In genomic region chr17:29270148-29270698, GRCm38 (mm10) we compare ENCODE assay signal across 10 mouse cellular contexts. TPM values are rescaled to one million over a fixed set of nuclear protein-coding genes. Genes with fewer than 3 reads are reported as not detected.
DNase-seq lines count a peak whose midpoint lies in the region; ATAC-seq and TF ChIP-seq lines count a peak whose summit lies in the region.
"Had no signal": no experiment of that assay in that cellular context is flagged by ENCODE, and none has a peak within 500 bp of the region (broad histone marks: within the 10 kb centered on the region; RNA-seq: fewer than 3 reads in every experiment).

No protein-coding gene starts in this region.

- H3K9me3 ChIP-seq in hindbrain, embryonic 10.5 days = no peaks in the 10 kb centered on the region
- no peaks in the 10 kb centered on the region for H3K9me3 ChIP-seq in hindbrain, embryonic 11.5 days (ENCODE audit: control insufficient read depth, low read length)
- H3K9me3 ChIP-seq in CH12.LX (replicated peaks; ENCODE audit: low read length) = no peaks in the 10 kb centered on the region
- no peaks in the 10 kb centered on the region for H3K9me3 ChIP-seq in embryonic facial prominence, embryonic 14.5 days (ENCODE audit: control insufficient read depth, low read length)
- H3K9me3 ChIP-seq in liver, embryonic 16.5 days (replicated peaks; ENCODE audit: control insufficient read depth, low read length) = no peaks in the 10 kb centered on the region

- peak overlapping the region; percentile 83; the same call in 1 of the 2 replicates for H3K4me3 ChIP-seq in hindbrain, embryonic 10.5 days
- H3K4me3 ChIP-seq in hindbrain, embryonic 11.5 days (ENCODE audit: low read depth, low read length) = no peak overlapping the region
- H3K4me3 ChIP-seq in CH12.LX (replicated peaks in 1 of 3; ENCODE audit: low read depth in 2 of 3, low read length in 2 of 3, poor library complexity in 1 of 3) = peak overlapping the region in 2 of 3 experiments; percentile 79 to 86
- H3K4me3 ChIP-seq in embryonic facial prominence, embryonic 14.5 days (ENCODE audit: low read depth, low read length) = no peak overlapping the region
- peak overlapping the region; percentile 78 for H3K4me3 ChIP-seq in liver, embryonic 16.5 days (ENCODE audit: low read depth, low read length)

- no peaks in the 10 kb centered on the region for H3K36me3 ChIP-seq in hindbrain, embryonic 10.5 days
- H3K36me3 ChIP-seq in hindbrain, embryonic 11.5 days (ENCODE audit: control insufficient read depth, insufficient read depth, low read length) = no peaks in the 10 kb centered on the region
- peaks cover 0 to 7% of the 10 kb centered on the region in 2 experiments for H3K36me3 ChIP-seq in CH12.LX (replicated peaks in 1 of 2; ENCODE audit: control insufficient read depth in 1 of 2, insufficient read depth in 1 of 2, low read length in 1 of 2)
- no peaks in the 10 kb centered on the region for H3K36me3 ChIP-seq in embryonic facial prominence, embryonic 14.5 days (ENCODE audit: control insufficient read depth, insufficient read depth, low read length)
- H3K36me3 ChIP-seq in liver, embryonic 16.5 days (ENCODE audit: control insufficient read depth, insufficient read depth) = no peaks in the 10 kb centered on the region

- TF ChIP-seq RAD21 in CH12.LX (IDR thresholded peaks at IDR 0.05; ENCODE audit: low read depth, low read length) = no peak

- intact Hi-C loops in left cerebral cortex, postnatal 10 days (cut with DNase I) = no loop called here

- dilution Hi-C loops in CH12.LX (cut with MboI; ENCODE audit: extremely low pct_ligation_motif_present, extremely low pct_unique_long_range_greater_than_20kb, low sequenced_read_pairs) = no loop called here

- peaks cover 21% of the 10 kb centered on the region for H3K4me1 ChIP-seq in hindbrain, embryonic 10.5 days (replicated peaks)
- no peaks in the 10 kb centered on the region for H3K4me1 ChIP-seq in hindbrain, embryonic 11.5 days (replicated peaks; ENCODE audit: control insufficient read depth, insufficient read depth, low read length)
- H3K4me1 ChIP-seq in CH12.LX (ENCODE audit: control insufficient read depth in 1 of 2, insufficient read depth in 2 of 2) = peaks cover 3 to 39% of the 10 kb centered on the region in 2 experiments; a peak in 2 of 4 replicates
- H3K4me1 ChIP-seq in embryonic facial prominence, embryonic 14.5 days (ENCODE audit: control insufficient read depth, insufficient read depth, low read length) = 0 out of 2 replicates have a peak, but pooled peaks cover 6% of the 10 kb centered on the region
- H3K4me1 ChIP-seq in liver, embryonic 16.5 days (ENCODE audit: control insufficient read depth, low read depth, low read length) = peaks cover 24% of the 10 kb centered on the region

- peaks cover 19% of the 10 kb centered on the region for H3K79me2 ChIP-seq in CH12.LX (replicated peaks; ENCODE audit: control insufficient read depth, extremely low read depth, insufficient read depth, poor library complexity, severe bottlenecking)

- 93% methylated on average over 9 of the region's 9 CpGs for WGBS in hindbrain, embryonic 10.5 days
- 92% methylated on average over 9 of the region's 9 CpGs for WGBS in hindbrain, embryonic 11.5 days
- WGBS in embryonic facial prominence, embryonic 14.5 days = 85% methylated on average over 9 of the region's 9 CpGs
- 77% methylated on average over 9 of the region's 9 CpGs for WGBS in liver, embryonic 16.5 days (ENCODE audit: insufficient replicate concordance)

- no peak overlapping the region; the same call in 1 of the 2 replicates for H3K4me2 ChIP-seq in hindbrain, embryonic 11.5 days (replicated peaks; ENCODE audit: low read depth, low read length)
- H3K4me2 ChIP-seq in CH12.LX (ENCODE audit: insufficient read depth, low read depth, poor library complexity, severe bottlenecking) = peak overlapping the region; percentile 98
- H3K4me2 ChIP-seq in embryonic facial prominence, embryonic 14.5 days (ENCODE audit: low read depth, low read length) = peak overlapping the region; percentile 75
- peak overlapping the region; percentile 82 for H3K4me2 ChIP-seq in liver, embryonic 16.5 days (ENCODE audit: low read depth, low read length)

- H3K27me3 ChIP-seq in hindbrain, embryonic 10.5 days (ENCODE audit: insufficient read depth, poor library complexity, severe bottlenecking) = no peaks in the 10 kb centered on the region
- H3K27me3 ChIP-seq in hindbrain, embryonic 11.5 days (ENCODE audit: control insufficient read depth, insufficient read depth, low read length) = no peaks in the 10 kb centered on the region
- no peaks in the 10 kb centered on the region for H3K27me3 ChIP-seq in CH12.LX (replicated peaks)
- no peaks in the 10 kb centered on the region for H3K27me3 ChIP-seq in embryonic facial prominence, embryonic 14.5 days (replicated peaks; ENCODE audit: control insufficient read depth, insufficient read depth, low read length)
- no peaks in the 10 kb centered on the region for H3K27me3 ChIP-seq in liver, embryonic 16.5 days (ENCODE audit: control insufficient read depth, insufficient read depth, low read depth, low read length)
- H3K27me3 ChIP-seq: Patski had no signal

- in situ Hi-C loops in CH12.LX (cut with MboI; ENCODE audit: low pct_ligation_motif_present, low pct_unique_long_range_greater_than_20kb, low sequenced_read_pairs) = no loop called here

- ATAC-seq in hindbrain, embryonic 11.5 days (ENCODE audit: low FRiP score) = no peak
- no peak for ATAC-seq in embryonic facial prominence, embryonic 14.5 days (ENCODE audit: low read depth)
- no peak for ATAC-seq in liver, embryonic 16.5 days (ENCODE audit: low read depth)
- ATAC-seq: Patski had no signal

- no peak for TF ChIP-seq CTCF in CH12.LX (conservative IDR thresholded peaks at IDR 0.05 in 1 of 2, IDR thresholded peaks at IDR 0.05 in 1 of 2; ENCODE audit: low read depth in 2 of 2, low read length in 2 of 2)

- DNase-seq in hindbrain, embryonic 10.5 days (ENCODE audit: low spot score) = no peak
- no peak for DNase-seq in hindbrain, embryonic 11.5 days (ENCODE audit: low spot score)
- DNase-seq in CH12.LX (ENCODE audit: extremely low read depth) = no peak
- no peak for DNase-seq in embryonic facial prominence, embryonic 14.5 days (ENCODE audit: low spot score)
- DNase-seq in left cerebral cortex, postnatal 10 days (ENCODE audit: extremely low spot score in 1 of 2, low spot score in 2 of 2) = no peak
- no peak for DNase-seq in adrenal gland, postnatal 36 days
- no peak for DNase-seq in kidney, adult 8-10 months
- DNase-seq: left cerebral cortex, postnatal 4 days had no signal

- TF ChIP-seq EP300 in CH12.LX (IDR thresholded peaks at IDR 0.05; ENCODE audit: low read length) = no peak; the same call in 1 of the 2 replicates

- no peak overlapping the region for H3K9ac ChIP-seq in hindbrain, embryonic 11.5 days (ENCODE audit: low read depth, low read length)
- H3K9ac ChIP-seq in CH12.LX (ENCODE audit: insufficient read depth, low read depth) = peak overlapping the region; percentile 89
- no peak overlapping the region for H3K9ac ChIP-seq in embryonic facial prominence, embryonic 14.5 days (ENCODE audit: low read depth, low read length)
- H3K9ac ChIP-seq in liver, embryonic 16.5 days (ENCODE audit: low read depth, low read length) = peak overlapping the region; percentile 93

- no peak overlapping the region for H3K27ac ChIP-seq in hindbrain, embryonic 10.5 days
- H3K27ac ChIP-seq in hindbrain, embryonic 11.5 days (ENCODE audit: low read depth, low read length) = no peak overlapping the region
- H3K27ac ChIP-seq in CH12.LX (ENCODE audit: insufficient read depth, low read depth) = no peak overlapping the region
- H3K27ac ChIP-seq in embryonic facial prominence, embryonic 14.5 days (replicated peaks; ENCODE audit: low read depth, low read length) = peak overlapping the region; percentile 94; the same call in 1 of the 2 replicates
- peak overlapping the region; percentile 93 for H3K27ac ChIP-seq in liver, embryonic 16.5 days (ENCODE audit: low read length)

- no peak for TF ChIP-seq POLR2A in CH12.LX (IDR thresholded peaks at IDR 0.05; ENCODE audit: low read depth, low read length)

RNA-seq across cellular contexts. Expression of gene BC004004, which starts 1.6 kb away (rescaled TPM):
- polyA plus RNA-seq in hindbrain, embryonic 10.5 days (2016; fragmentation: Nextera tagmentation; extraction: Ambion mirVana) = 58.7 and 68.6 TPM in 2 replicates
- polyA plus RNA-seq in hindbrain, embryonic 11.5 days (2014; fragmentation: Nextera tagmentation; extraction: Ambion mirVana) = 75.5 and 79.4 TPM in 2 replicates
- total RNA-seq in CH12.LX (2012; rRNA removed) (69.1 and 75.1 TPM in 2 replicates), CH12.LX (2014; rRNA removed) (86.1 and 89.1 TPM in 2 replicates)
- 60.4 and 67.9 TPM in 2 replicates for polyA plus RNA-seq in CH12.LX (2012; ENCODE audit: insufficient read length, low read depth)
- polyA plus RNA-seq in embryonic facial prominence, embryonic 14.5 days (2014; fragmentation: Nextera tagmentation; extraction: Ambion mirVana) = 82.1 and 85.6 TPM in 2 replicates
- 82.1 and 90.5 TPM in 2 replicates for polyA plus RNA-seq in liver, embryonic 16.5 days (2015; fragmentation: Nextera tagmentation; extraction: Ambion mirVana)
- 100 to 1,000 TPM in 1 of 2 experiments, 10 to 100 TPM in 1; 99.5 to 108 TPM for total RNA-seq in left cerebral cortex, postnatal 10 days (2021)
- 100 to 1,000 TPM; 112 to 130 TPM for total RNA-seq in adrenal gland, postnatal 36 days (2021)

RNA-seq across cellular contexts. Expression of gene Ppil1, which starts 6.2 kb away (rescaled TPM):
- 173 and 211 TPM in 2 replicates for polyA plus RNA-seq in hindbrain, embryonic 10.5 days (2016; fragmentation: Nextera tagmentation; extraction: Ambion mirVana)
- 128 and 142 TPM in 2 replicates for polyA plus RNA-seq in hindbrain, embryonic 11.5 days (2014; fragmentation: Nextera tagmentation; extraction: Ambion mirVana)
- 97.2 and 123 TPM in 2 replicates for total RNA-seq in CH12.LX (2012; rRNA removed)
- total RNA-seq in CH12.LX (2014; rRNA removed) = 135 and 143 TPM in 2 replicates
- polyA plus RNA-seq in CH12.LX (2012; ENCODE audit: insufficient read length, low read depth) = 107 and 110 TPM in 2 replicates
- 108 and 117 TPM in 2 replicates for polyA plus RNA-seq in embryonic facial prominence, embryonic 14.5 days (2014; fragmentation: Nextera tagmentation; extraction: Ambion mirVana)
- polyA plus RNA-seq in liver, embryonic 16.5 days (2015; fragmentation: Nextera tagmentation; extraction: Ambion mirVana) = 70.1 and 76.8 TPM in 2 replicates
- total RNA-seq in left cerebral cortex, postnatal 10 days (2021) = 10 to 100 TPM; 20.7 to 24.3 TPM
- total RNA-seq in adrenal gland, postnatal 36 days (2021) = 10 to 100 TPM; 20.4 to 25.3 TPM

RNA-seq across cellular contexts. Expression of gene Cpne5, which starts 32.3 kb away (rescaled TPM):
- polyA plus RNA-seq in hindbrain, embryonic 10.5 days (2016; fragmentation: Nextera tagmentation; extraction: Ambion mirVana) = 3.0 and 5.6 TPM in 2 replicates
- polyA plus RNA-seq in hindbrain, embryonic 11.5 days (2014; fragmentation: Nextera tagmentation; extraction: Ambion mirVana) = 3.7 and 4.2 TPM in 2 replicates
- 0.50 and 1.3 TPM in 2 replicates for total RNA-seq in CH12.LX (2012; rRNA removed)
- total RNA-seq in CH12.LX (2014; rRNA removed) = 0.68 and 0.74 TPM in 2 replicates
- 1.4 and 1.9 TPM in 2 replicates for polyA plus RNA-seq in CH12.LX (2012; ENCODE audit: insufficient read length, low read depth)
- 12.4 and 17.1 TPM in 2 replicates for polyA plus RNA-seq in embryonic facial prominence, embryonic 14.5 days (2014; fragmentation: Nextera tagmentation; extraction: Ambion mirVana)
- 0.09 and 0.24 TPM in 2 replicates for polyA plus RNA-seq in liver, embryonic 16.5 days (2015; fragmentation: Nextera tagmentation; extraction: Ambion mirVana)
- total RNA-seq in left cerebral cortex, postnatal 10 days (2021) = 10 to 100 TPM; 88.1 to 89.7 TPM
- total RNA-seq in adrenal gland, postnatal 36 days (2021) = under 1 TPM; 0.17 to 0.76 TPM

RNA-seq across cellular contexts. Expression of gene Pi16, which starts 47.3 kb away (rescaled TPM):
- polyA plus RNA-seq in hindbrain, embryonic 10.5 days (2016; fragmentation: Nextera tagmentation; extraction: Ambion mirVana) = 0.71 and 1.1 TPM in 2 replicates
- 0.32 and 0.67 TPM in 2 replicates for polyA plus RNA-seq in hindbrain, embryonic 11.5 days (2014; fragmentation: Nextera tagmentation; extraction: Ambion mirVana)
- 0.13 TPM in 1 of 2 replicates, not detected in the other for total RNA-seq in CH12.LX (2012; rRNA removed)
- not detected in 2 replicates for total RNA-seq in CH12.LX (2014; rRNA removed)
- polyA plus RNA-seq in CH12.LX (2012; ENCODE audit: insufficient read length, low read depth) = not detected in 2 replicates
- polyA plus RNA-seq in embryonic facial prominence, embryonic 14.5 days (2014; fragmentation: Nextera tagmentation; extraction: Ambion mirVana) = 1.8 and 3.0 TPM in 2 replicates
- polyA plus RNA-seq in liver, embryonic 16.5 days (2015; fragmentation: Nextera tagmentation; extraction: Ambion mirVana) = 2.0 and 2.6 TPM in 2 replicates
- 1 to 10 TPM; 1.6 to 1.8 TPM for total RNA-seq in left cerebral cortex, postnatal 10 days (2021)
- 10 to 100 TPM; 29.3 to 50.8 TPM for total RNA-seq in adrenal gland, postnatal 36 days (2021)
- polyA plus RNA-seq: Patski had no signal

Comparison
In these comparisons a context has a peak if more than half of its experiments do, and no peak if none do; other contexts are left out.
1. H3K4me3 ChIP-seq: peak in hindbrain, embryonic 10.5 days (single experiment), CH12.LX (2 of 3) and liver, embryonic 16.5 days (single experiment); none in hindbrain, embryonic 11.5 days (single experiment) and embryonic facial prominence, embryonic 14.5 days (single experiment).
2. H3K27ac ChIP-seq: peak in embryonic facial prominence, embryonic 14.5 days (single experiment) and liver, embryonic 16.5 days (single experiment); none in hindbrain, embryonic 10.5 days (single experiment), hindbrain, embryonic 11.5 days (single experiment) and CH12.LX (single experiment).
3. H3K9ac ChIP-seq: peak in CH12.LX (single experiment) and liver, embryonic 16.5 days (single experiment); none in hindbrain, embryonic 11.5 days (single experiment) and embryonic facial prominence, embryonic 14.5 days (single experiment).